Mouse (Mus musculus): ENCODE data around the gene Oaz1. TPM values are rescaled to one million over a fixed set of nuclear protein-coding genes. Genes with fewer than 3 reads are reported as not detected.
"Not testable (repeated sequence)": the region's sequence is repeated elsewhere in the genome, so short reads cannot be mapped to it uniquely, and the experiment has no call there.

Oaz1 gene
- total RNA-seq, 2 experiments from 2014 or later: 478 to 493 TPM

DNA sequence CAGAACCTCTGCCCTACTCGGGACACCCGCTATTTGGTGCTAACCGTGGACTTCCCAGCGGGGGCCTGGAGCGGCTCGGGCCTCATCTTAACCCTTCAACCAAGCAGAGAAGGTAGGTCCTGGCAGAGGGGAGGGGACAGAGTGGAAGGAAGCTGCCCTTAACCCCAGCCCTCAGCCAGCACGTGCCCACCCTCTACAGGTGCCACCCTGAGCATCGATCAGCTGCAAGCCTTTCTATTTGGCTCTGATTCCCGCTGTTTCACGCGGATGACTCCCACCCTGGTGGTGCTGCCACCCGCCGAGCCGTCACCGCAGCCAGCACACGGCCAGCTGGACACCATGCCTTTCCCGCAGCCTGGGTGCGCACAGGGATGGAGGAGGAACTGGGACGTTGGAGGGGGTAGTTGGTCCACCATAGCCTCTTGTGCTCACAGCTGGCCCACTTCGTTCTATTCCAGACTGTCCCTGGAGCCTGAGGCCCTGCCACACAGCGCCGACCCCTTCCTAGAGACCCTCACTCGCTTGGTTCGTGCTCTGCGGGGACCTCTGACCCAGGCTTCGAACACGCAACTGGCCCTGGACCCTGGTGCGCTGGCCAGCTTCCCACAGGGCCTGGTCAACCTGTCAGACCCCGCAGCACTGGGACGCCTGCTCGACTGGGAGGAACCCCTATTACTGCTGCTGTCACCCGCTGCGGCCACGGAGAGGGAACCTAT, 20.0 kb upstream of the Oaz1 start:
- Histone ChIP-seq H3K27ac (peak overlapping the region; percentile 95), H3K4me3 (peak overlapping the region; percentile 58)
- TF ChIP-seq CTCF (conservative IDR thresholded peaks at IDR 0.05): no peak

DNA sequence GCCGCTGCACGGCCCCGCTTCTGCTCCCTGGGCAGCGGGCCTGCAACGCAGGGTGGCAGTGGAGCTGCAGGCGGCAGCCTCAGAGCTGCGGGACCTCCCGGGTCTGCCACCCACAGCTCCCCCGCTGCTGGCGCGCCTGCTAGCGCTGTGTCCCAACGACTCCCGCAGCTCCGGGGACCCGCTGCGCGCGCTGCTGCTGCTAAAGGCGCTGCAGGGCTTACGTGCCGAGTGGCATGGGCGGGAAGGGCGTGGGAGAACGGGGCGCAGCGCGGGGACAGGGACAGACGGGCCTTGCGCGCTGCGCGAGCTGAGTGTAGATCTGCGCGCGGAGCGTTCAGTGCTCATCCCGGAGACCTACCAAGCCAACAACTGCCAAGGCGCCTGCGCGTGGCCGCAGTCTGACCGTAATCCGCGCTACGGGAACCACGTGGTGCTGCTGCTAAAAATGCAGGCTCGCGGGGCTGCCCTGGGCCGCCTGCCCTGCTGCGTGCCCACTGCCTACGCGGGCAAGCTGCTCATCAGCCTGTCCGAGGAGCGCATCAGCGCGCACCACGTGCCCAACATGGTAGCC, 19.3 kb upstream of the Oaz1 start:
- TF ChIP-seq CTCF (conservative IDR thresholded peaks at IDR 0.05): no peak
- Histone ChIP-seq H3K27ac (peak overlapping the region; percentile 95), H3K4me3 (peak overlapping the region; percentile 58)
- peak; percentile 78 to 88 for DNase-seq (ENCODE audit: low spot score in 2 of 2)

More for the DNA sequence above, 20.0 kb upstream of the Oaz1 start:
- DNase-seq (ENCODE audit: low spot score in 2 of 2): no peak

DNA sequence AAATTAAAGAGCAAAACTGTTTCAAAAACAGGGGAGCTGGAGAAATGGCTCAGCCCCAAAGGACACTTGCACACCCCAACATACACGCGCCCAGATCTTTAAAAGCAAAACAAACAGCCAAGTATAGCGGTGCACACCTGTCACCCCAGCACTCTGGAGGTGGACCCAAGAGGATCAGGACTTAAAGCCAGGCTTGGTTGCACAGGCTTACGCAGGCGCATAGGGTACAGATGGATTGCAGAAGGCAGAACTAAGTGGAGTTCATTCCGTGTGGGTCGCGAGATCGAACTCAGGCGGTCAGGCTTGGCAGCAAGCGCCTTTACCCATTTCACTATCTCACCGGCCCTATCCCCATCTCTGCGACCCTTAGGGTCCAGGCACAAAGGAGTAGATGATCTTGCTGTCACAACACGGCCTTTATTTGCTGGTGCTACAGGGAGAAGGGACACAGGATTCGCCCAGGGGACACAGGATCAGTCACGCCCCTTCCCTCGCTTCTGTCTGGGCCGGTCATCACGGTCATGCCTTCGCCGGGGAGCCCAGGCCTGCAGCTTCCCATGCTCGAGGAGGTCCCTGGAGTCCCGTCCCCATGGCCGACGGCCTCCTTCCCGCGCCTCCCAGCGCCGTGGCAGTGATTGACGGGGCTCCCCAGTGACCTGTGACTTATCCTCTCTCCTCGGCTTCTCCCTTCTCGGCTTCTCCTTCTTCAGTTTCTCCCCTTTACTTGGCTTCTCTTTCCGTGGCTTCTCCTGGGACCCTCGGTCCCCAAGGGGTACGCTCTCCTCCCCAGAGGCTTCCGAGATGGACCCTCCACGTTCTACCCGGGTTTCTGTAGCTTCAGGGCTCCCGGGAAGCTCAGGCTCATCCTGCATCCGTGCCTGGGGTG, 18.1 kb upstream of the Oaz1 start:
- Histone ChIP-seq H3K27ac (peak overlapping the region; percentile 95), H3K4me3 (peak overlapping the region; percentile 20; the same call in 1 of the 2 replicates)
- no peak for TF ChIP-seq CTCF (conservative IDR thresholded peaks at IDR 0.05)
- DNase-seq (ENCODE audit: low spot score in 2 of 2): no peak

DNA sequence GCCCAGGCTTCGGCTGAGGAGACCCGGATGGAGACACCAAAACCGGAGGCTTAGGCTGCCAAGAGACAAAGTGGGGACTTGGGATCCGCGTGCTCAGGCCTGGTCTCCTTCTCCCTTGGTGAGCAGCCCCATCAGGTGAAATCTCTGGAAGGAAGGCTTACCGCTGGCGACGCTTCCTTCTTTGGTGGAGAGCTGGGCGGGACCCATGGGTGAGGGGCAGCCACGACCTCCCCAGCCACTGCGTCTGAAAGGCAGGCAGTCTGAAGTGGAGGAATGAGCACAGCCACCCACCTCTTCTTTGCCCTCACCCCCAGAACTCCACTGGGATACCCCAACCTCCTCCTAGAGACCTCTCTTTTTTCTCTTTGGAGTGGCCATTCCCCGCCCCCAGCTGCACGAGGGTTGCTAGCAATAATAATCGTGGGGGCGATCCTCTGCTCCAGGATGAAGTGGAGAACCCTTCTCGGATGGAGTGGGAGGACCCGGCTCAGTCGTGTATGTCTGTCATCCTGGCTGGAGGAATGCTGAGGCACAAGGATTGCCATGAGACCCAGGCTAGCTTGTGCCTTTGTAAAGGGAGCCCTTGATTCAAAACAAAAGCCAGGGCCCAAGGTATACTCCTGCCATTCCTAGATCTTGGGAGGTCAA, 17.3 kb upstream of the Oaz1 start:
- H3K27ac ChIP-seq: peak overlapping the region; percentile 95

DNA sequence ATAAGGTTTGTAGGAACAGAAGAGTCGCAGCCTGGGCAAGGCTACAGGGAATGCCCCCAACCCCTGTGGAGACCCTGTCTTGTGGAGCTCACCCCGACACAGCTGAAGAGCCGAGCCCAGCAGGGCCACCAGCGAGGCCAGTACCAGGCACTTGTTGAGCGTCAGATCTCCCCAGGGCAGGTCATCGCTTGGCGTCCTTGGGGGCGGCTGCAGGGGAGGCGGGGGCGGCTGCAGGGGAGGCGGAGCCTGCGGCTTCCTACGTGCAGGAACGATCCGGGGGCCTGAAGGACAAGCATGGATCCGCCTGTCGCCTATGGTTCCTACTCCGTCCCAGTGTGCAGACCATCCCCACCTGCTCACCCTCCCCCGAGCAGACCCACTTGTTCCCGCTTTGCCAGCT, 16.4 kb upstream of the Oaz1 start:
- Histone ChIP-seq H3K4me3 (no peak overlapping the region), H3K27ac (peak overlapping the region; percentile 28; the same call in 1 of the 2 replicates)
- TF ChIP-seq CTCF (conservative IDR thresholded peaks at IDR 0.05): no peak
- no peak for DNase-seq (ENCODE audit: low spot score in 2 of 2)

More for the DNA sequence above, 17.3 kb upstream of the Oaz1 start:
- peak overlapping the region; percentile 20; the same call in 1 of the 2 replicates for H3K4me3 ChIP-seq
- TF ChIP-seq CTCF (conservative IDR thresholded peaks at IDR 0.05): no peak
- no peak for DNase-seq (ENCODE audit: low spot score in 2 of 2)

DNA sequence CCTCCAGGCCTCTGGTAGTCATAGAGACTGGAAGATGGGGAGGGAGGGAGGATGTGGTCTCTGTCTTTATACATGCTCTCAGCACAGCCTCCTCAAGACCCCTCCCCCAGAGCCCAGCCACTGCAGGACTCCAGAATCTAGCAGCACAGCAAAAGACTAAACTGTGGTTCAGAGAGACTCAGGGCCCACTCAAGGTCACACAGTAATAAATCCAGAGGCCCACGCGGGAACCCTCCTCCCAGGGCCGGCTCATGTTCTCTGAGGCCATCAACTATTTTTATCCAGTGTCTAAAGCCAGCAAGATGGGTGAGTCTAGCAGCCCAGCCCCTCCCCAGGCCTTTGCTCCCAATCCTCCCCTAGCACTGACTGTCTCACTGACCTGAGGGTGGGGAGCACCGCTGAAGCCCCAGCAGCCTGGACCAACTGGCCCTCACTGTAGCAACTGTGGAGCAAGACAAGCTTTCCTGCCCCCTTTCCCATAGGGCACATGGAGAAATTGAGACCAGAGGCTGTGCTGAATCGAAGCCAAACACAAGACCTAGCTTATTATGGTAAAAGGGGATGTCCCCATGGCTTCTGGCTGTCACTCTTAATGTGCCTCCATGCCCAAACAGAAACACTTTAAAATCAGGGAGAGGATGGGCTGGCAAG, 13.9 kb upstream of the Oaz1 start:
- Histone ChIP-seq H3K4me3 (no peak overlapping the region), H3K27ac (no peak overlapping the region)
- no peak for TF ChIP-seq CTCF (conservative IDR thresholded peaks at IDR 0.05)
- DNase-seq (ENCODE audit: low spot score in 2 of 2): no peak

DNA sequence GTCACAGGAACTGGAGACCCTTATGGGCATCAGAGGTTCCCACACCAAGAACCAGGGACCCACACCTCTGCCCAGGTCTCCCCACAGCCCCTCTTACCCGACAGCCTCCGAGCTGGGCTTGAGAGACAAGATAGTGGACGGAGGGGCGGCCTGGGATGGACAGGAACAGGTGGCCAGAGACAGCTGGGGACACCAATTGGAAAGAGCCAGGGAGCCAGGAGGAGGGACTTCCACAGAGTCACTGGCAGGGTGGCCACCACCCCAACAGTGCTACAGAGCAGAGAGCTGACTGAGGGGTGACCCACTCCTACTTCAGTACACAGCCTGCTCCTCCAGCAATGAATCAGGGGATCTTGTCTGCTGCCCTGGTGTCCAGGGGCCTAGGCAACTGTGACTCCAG, 13.1 kb upstream of the Oaz1 start, which contains the start of gene Jsrp1:
Jsrp1 (minus strand) TSS at position 133 of the 400 bp plus-strand sequence.
- no peak for DNase-seq (ENCODE audit: low spot score in 2 of 2)
- no peak within 1 kb of the TSS for H3K27ac ChIP-seq
- TF ChIP-seq CTCF (conservative IDR thresholded peaks at IDR 0.05): no peak
- no peak within 1 kb of the TSS for H3K4me3 ChIP-seq

DNA sequence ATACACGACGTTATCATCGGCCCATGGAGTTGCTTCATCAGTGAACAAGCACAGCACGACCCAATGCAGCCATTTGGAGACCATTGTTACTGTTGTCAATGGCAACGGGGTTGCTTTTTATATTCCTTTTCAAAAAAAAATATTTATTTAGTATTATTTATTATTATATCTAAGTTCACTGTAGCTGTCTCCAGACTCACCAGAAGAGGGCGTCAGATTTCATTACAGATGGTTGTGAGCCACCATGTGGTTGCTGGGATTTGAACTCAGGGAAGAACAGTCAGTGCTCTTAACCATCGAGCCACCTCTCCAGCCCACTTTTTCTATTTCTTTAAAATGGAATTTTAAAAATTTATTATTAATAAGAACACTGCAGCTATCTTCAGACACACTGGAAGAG, 11.7 kb upstream of the Oaz1 start:
- no peak overlapping the region for H3K4me3 ChIP-seq
- no peak overlapping the region for H3K27ac ChIP-seq
- TF ChIP-seq CTCF (conservative IDR thresholded peaks at IDR 0.05): peak; percentile 55
- no peak for DNase-seq (ENCODE audit: low spot score in 2 of 2)

DNA sequence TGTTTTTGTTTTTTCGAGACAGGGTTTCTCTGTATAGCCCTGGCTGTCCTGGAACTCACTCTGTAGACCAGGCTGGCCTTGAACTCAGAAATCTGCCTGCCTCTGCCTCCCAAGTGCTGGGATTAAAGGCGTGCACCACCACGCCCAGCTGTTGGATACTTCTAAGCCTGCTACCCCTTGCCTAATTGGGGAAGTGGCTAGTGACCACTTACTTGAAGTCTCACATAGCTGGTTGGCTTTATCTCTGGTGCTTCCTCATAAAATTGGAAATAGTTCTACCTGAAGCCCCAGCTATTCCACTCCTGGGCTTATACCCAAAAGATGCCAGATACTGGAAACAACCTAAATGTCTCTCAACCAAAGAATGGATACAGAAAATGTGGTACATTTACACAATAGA, 10.2 kb upstream of the Oaz1 start:
- DNase-seq (ENCODE audit: low spot score in 2 of 2); H3K4me3 ChIP-seq; H3K27ac ChIP-seq: not testable (repeated sequence)

DNA sequence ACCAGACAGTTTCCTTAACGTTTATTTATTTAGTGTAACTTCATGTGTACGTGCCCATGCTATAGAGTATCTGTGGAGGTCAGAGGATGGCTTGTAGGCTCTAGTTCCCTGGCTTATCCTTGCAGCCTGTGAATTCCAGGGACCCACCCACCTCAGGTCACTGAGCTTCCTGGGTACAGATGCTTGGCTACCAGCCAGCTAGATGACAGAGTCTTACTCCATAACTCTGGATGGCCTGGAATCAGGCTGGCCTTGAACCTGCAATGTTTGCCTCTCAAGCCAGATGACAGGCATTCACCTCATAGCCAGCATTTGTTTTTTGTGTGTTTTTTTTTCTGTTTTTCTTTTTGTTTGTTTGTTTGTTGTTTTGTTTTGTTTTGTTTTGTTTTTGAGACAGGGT, 9.3 kb upstream of the Oaz1 start:
- DNase-seq (ENCODE audit: low spot score in 2 of 2): no peak
- H3K27ac ChIP-seq: no peak overlapping the region

DNA sequence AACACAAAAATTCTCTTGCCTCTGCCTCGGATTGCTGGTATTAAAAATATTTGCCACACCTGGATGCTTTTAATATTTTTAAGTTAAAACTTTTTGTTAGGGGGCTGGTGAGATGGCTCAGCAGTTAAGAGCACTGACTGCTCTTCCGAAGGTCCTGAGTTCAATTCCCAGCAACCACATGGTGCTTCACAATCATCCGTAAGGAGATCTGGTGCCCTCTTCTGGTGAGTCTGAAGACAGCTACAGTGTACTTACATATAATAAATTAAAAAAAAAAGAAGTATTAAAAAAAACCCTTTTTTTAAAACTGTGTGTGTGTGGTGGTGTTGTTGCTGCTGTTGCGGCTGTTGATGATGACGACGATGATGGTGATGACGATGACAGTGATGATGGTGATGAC, 8.5 kb upstream of the Oaz1 start:
- TF ChIP-seq CTCF (conservative IDR thresholded peaks at IDR 0.05): peak; percentile 62
- not testable (repeated sequence) for DNase-seq (ENCODE audit: low spot score in 2 of 2); H3K4me3 ChIP-seq; H3K27ac ChIP-seq

More for the DNA sequence above, 9.3 kb upstream of the Oaz1 start:
- no peak for TF ChIP-seq CTCF (conservative IDR thresholded peaks at IDR 0.05)
- H3K4me3 ChIP-seq: no peak overlapping the region

DNA sequence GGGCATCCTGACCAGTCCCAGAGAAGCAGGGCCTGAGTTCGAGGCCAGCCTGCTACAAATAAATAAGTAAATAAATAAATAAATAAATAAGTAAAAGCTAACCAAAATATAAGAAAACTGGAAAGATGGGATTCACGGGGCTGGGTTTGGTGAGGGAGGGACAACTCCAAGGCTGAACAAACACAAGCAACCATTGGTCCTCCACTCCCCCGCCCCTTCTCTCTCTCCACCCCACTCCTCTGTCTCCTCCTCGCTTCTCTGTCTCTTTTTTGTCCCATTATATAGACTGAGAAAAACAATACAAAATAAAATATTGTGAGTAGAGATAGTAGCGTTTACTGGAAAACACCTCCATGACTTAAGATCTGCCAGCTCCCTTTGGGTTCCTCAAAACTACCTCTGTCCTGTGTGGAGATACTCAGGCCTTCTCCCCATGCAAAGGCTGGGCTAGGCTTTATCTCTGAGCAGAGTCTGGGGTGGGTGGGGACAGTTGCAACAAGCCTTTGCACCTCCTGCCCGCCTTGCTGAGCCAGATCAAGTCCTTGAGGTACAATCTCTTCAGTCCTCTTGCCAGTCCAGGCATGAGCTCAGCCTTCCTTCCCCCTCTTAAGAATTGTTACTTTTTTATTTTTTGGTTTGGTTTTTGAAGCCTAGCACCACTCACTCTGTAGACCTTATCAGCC, 7.7 kb upstream of the Oaz1 start:
- H3K27ac ChIP-seq: no peak overlapping the region
- DNase-seq (ENCODE audit: low spot score in 2 of 2): no peak
- TF ChIP-seq CTCF (conservative IDR thresholded peaks at IDR 0.05): no peak
- no peak overlapping the region for H3K4me3 ChIP-seq
